Mouse (Mus musculus) liver, embryonic 11.5 days (tissue): ENCODE measurements around the gene Osbpl9. TPM values are rescaled to one million over a fixed set of nuclear protein-coding genes. Genes with fewer than 3 reads are reported as not detected.

Experiments
- ATAC-seq: fragments of 200-750 bp; cut with Nextera tagmentation; replicated peaks from 2 replicates; pipeline ENCODE4 v1.8.0; 2017; ENCODE audit warnings: moderate number of reproducible peaks, mild to moderate bottlenecking, moderate TSS enrichment, moderate library complexity; ENCODE audit not compliant: low FRiP score
- DNase-seq: peaks from one replicate; pipeline ENCODE4 v3.0.0-alpha.2; 2017; ENCODE audit warnings: low spot score
- H3K27ac ChIP-seq: fragments of 300-500 bp; sonication (generic); 2 replicates; pipeline ENCODE4 v1.5.1; 2014; ENCODE audit warnings: mild to moderate bottlenecking, low read depth, low read length, control low read depth
- H3K27me3 ChIP-seq: fragments of 300-500 bp; sonication (generic); replicated peaks from 2 replicates; pipeline ENCODE4 v1.6.1; 2014; ENCODE audit warnings: low read length, mixed read lengths; ENCODE audit not compliant: control insufficient read depth, insufficient read depth
- H3K36me3 ChIP-seq: fragments of 300-500 bp; sonication (generic); 2 replicates; pipeline ENCODE4 v1.6.1; 2014; ENCODE audit warnings: mild to moderate bottlenecking, low read length, moderate library complexity, mixed read lengths; ENCODE audit not compliant: control insufficient read depth, insufficient read depth
- H3K4me1 ChIP-seq: fragments of 300-500 bp; sonication (generic); replicated peaks from 2 replicates; pipeline ENCODE4 v1.6.1; 2014; ENCODE audit warnings: low read length, mixed read lengths; ENCODE audit not compliant: control insufficient read depth, insufficient read depth
- H3K4me2 ChIP-seq: fragments of 300-500 bp; sonication (generic); 2 replicates; pipeline ENCODE4 v1.6.1; 2014; ENCODE audit warnings: mild to moderate bottlenecking, control low read depth, moderate library complexity
- H3K4me3 ChIP-seq: fragments of 300-500 bp; sonication (generic); 2 replicates; pipeline ENCODE4 v1.5.1; 2014; ENCODE audit warnings: low read depth, low read length, control low read depth
- H3K9ac ChIP-seq: fragments of 300-500 bp; sonication (generic); 2 replicates; pipeline ENCODE4 v1.6.1; 2014; ENCODE audit warnings: low read depth, low read length, control low read depth
- H3K9me3 ChIP-seq: fragments of 300-500 bp; sonication (generic); 2 replicates; pipeline ENCODE4 v1.6.1; 2016; ENCODE audit warnings: low read length, inconsistent platforms, mixed read lengths; ENCODE audit not compliant: control insufficient read depth
- WGBS: fragments of 180-500 bp; shearing (Covaris S2); extraction: QIAGEN DNeasy Blood & Tissue Kit; methylation state at CpG from one replicate; pipeline ENCODE4 v1.1.7; 2014; 5-methylcytosine and 5-hydroxymethylcytosine counted together
- polyA plus RNA-seq: library from polyadenylated mRNA; unstranded; fragments of >200 nt; fragmentation: Nextera tagmentation; extraction: Ambion mirVana; gene quantifications from 2 replicates; pipeline ENCODE4 v1.2.1, GENCODE M21; 2014

The Osbpl9 gene
- polyA plus RNA-seq: 40.6 and 45.7 TPM in 2 replicates

GRCm38 (mm10) chr4:109201582-109202424 is at the start of gene Osbpl9:
Gene Osbpl9 (minus strand): TSS chr4:109202272.
- Histone ChIP-seq H3K27me3 (no peaks in the 10 kb centered on the region), H3K4me2 (peak within 1 kb of the TSS; percentile 99), H3K9me3 (no peaks in the 10 kb centered on the region), H3K9ac (peak within 1 kb of the TSS; percentile 79), H3K4me1 (peaks cover 4% of the 10 kb centered on the region), H3K27ac (peak within 1 kb of the TSS; percentile 82), H3K4me3 (peak within 1 kb of the TSS; percentile 87), H3K36me3 (no peaks in the 10 kb centered on the region)
- DNase-seq (peak; percentile 99), ATAC-seq (peak; percentile 97)
- under 1% methylated on average over 59 of the region's 59 CpGs for WGBS

- Histone ChIP-seq H3K4me3 (no peak overlapping the region), H3K27ac (no peak overlapping the region), H3K9ac (no peak overlapping the region), H3K4me2 (no peak overlapping the region), H3K9me3 (no peaks in the 10 kb centered on the region), H3K27me3 (no peaks in the 10 kb centered on the region), H3K4me1 (peaks cover 27% of the 10 kb centered on the region), H3K36me3 (no peaks in the 10 kb centered on the region)
- WGBS: 28% methylated on average over 3 of the region's 3 CpGs
- no peak for DNase-seq
- ATAC-seq: 0 out of 2 replicates have a peak, but pooled peaks have one; percentile 44
Observed at GRCm38 (mm10) chr4:109251605-109252004, 49.5 kb upstream of the Osbpl9 start.

- ATAC-seq (no peak), DNase-seq (no peak)
- no peaks in the 10 kb centered on the region for H3K27me3 ChIP-seq
- no peak overlapping the region for H3K9ac ChIP-seq
- H3K27ac ChIP-seq: no peak overlapping the region
- H3K4me3 ChIP-seq: no peak overlapping the region
- 76% methylated on average over 6 of the region's 6 CpGs for WGBS
- H3K36me3 ChIP-seq: no peaks in the 10 kb centered on the region
- H3K4me1 ChIP-seq: no peaks in the 10 kb centered on the region
- no peak overlapping the region for H3K4me2 ChIP-seq
- H3K9me3 ChIP-seq: no peaks in the 10 kb centered on the region
Observed at GRCm38 (mm10) chr4:109245016-109245620, 43.0 kb upstream of the Osbpl9 start.

GRCm38 (mm10) chr4:109244506-109244905 is 42.4 kb upstream of the Osbpl9 start:
- Histone ChIP-seq H3K27ac (no peak overlapping the region), H3K27me3 (no peaks in the 10 kb centered on the region), H3K4me3 (no peak overlapping the region), H3K4me1 (no peaks in the 10 kb centered on the region), H3K4me2 (no peak overlapping the region), H3K9me3 (no peaks in the 10 kb centered on the region), H3K36me3 (no peaks in the 10 kb centered on the region), H3K9ac (no peak overlapping the region)
- DNase-seq (no peak), ATAC-seq (no peak)
- WGBS: 81% methylated on average over 7 of the region's 7 CpGs

GRCm38 (mm10) chr4:109241934-109242333 is 39.9 kb upstream of the Osbpl9 start:
- H3K27ac ChIP-seq: no peak overlapping the region
- H3K4me1 ChIP-seq: no peaks in the 10 kb centered on the region
- no peak for ATAC-seq
- no peaks in the 10 kb centered on the region for H3K27me3 ChIP-seq
- no peak overlapping the region for H3K4me2 ChIP-seq
- no peak for DNase-seq
- H3K9me3 ChIP-seq: no peaks in the 10 kb centered on the region
- H3K9ac ChIP-seq: no peak overlapping the region
- WGBS: 75% methylated on average over 4 of the region's 4 CpGs
- no peak overlapping the region for H3K4me3 ChIP-seq
- H3K36me3 ChIP-seq: no peaks in the 10 kb centered on the region

GRCm38 (mm10) chr4:109241221-109241620 is 39.1 kb upstream of the Osbpl9 start:
- ATAC-seq: no peak
- Histone ChIP-seq H3K36me3 (no peaks in the 10 kb centered on the region), H3K4me1 (no peaks in the 10 kb centered on the region), H3K27ac (no peak overlapping the region), H3K4me3 (no peak overlapping the region), H3K4me2 (no peak overlapping the region), H3K9me3 (no peaks in the 10 kb centered on the region), H3K27me3 (no peaks in the 10 kb centered on the region), H3K9ac (no peak overlapping the region)
- DNase-seq: no peak

- H3K27ac ChIP-seq: no peak overlapping the region
- no peaks in the 10 kb centered on the region for H3K9me3 ChIP-seq
- DNase-seq (no peak), ATAC-seq (no peak)
- no peaks in the 10 kb centered on the region for H3K36me3 ChIP-seq
- WGBS: 88% methylated on average over 24 of the region's 24 CpGs
- no peak overlapping the region for H3K9ac ChIP-seq
- no peak overlapping the region for H3K4me2 ChIP-seq
- H3K4me1 ChIP-seq: no peaks in the 10 kb centered on the region
- no peaks in the 10 kb centered on the region for H3K27me3 ChIP-seq
- no peak overlapping the region for H3K4me3 ChIP-seq
Observed at GRCm38 (mm10) chr4:109238428-109239268, 36.6 kb upstream of the Osbpl9 start.

GRCm38 (mm10) chr4:109236186-109236879 is 34.3 kb upstream of the Osbpl9 start:
- Histone ChIP-seq H3K9ac (no peak overlapping the region), H3K4me3 (no peak overlapping the region), H3K27me3 (no peaks in the 10 kb centered on the region), H3K4me1 (no peaks in the 10 kb centered on the region), H3K36me3 (no peaks in the 10 kb centered on the region), H3K27ac (no peak overlapping the region), H3K9me3 (no peaks in the 10 kb centered on the region), H3K4me2 (no peak overlapping the region)
- no peak for DNase-seq
- no peak for ATAC-seq
- 75% methylated on average over 7 of the region's 7 CpGs for WGBS
